ENCODE assay signal across 13 mouse cellular contexts in genomic region chr13:93786051-93786450, GRCm38 (mm10). TPM values are rescaled to one million over a fixed set of nuclear protein-coding genes. Genes with fewer than 3 reads are reported as not detected.
A peak's percentile ranks its signal among the peaks of the same experiment; 100 is the strongest.
DNase-seq lines count a peak whose midpoint lies in the region; ATAC-seq lines count a peak whose summit lies in the region.
"Had no signal": no experiment of that assay in that cellular context is flagged by ENCODE, and none has a peak within 500 bp of the region (broad histone marks: within the 10 kb centered on the region; RNA-seq: fewer than 3 reads in every experiment).

No protein-coding gene starts in this region.

- no peak for ATAC-seq in inflammation-experienced regulatory T-cells, adult 6 months
- ATAC-seq: intestine, embryonic 16.5 days; lung, postnatal 0 days; midbrain, embryonic 16.5 days had no signal

- DNase-seq in kidney, postnatal 10 days: peak; percentile 15
- DNase-seq in kidney, adult 18-20 months: no peak
- peak; percentile 14 for DNase-seq in 416B (ENCODE audit: low read depth)
- peak; percentile 82 for DNase-seq in brain, adult 2 months (ENCODE audit: low read depth, low spot score)
- DNase-seq in cerebellum, adult 9-10 months: peak; percentile 61
- DNase-seq in thymus, postnatal 14 days: no peak
- DNase-seq: gastrocnemius, adult 2 months; heart, adult 18-20 months; kidney, postnatal 14 days had no signal

RNA-seq across cellular contexts. Expression of gene Arsb, which starts 14.6 kb away (rescaled TPM):
- polyA plus RNA-seq in inflammation-experienced regulatory T-cells, adult 6 months (2017; shearing (Covaris generic)): 10 to 100 TPM in 1 of 3 experiments, 1 to 10 TPM in 2; 6.2 to 26.1 (median 9.5) TPM

Comparison
In these comparisons a context has a peak if more than half of its experiments do, and no peak if none do; other contexts are left out.
1. DNase-seq: peak in kidney, postnatal 10 days (single experiment), 416B (single experiment), brain, adult 2 months (single experiment) and cerebellum, adult 9-10 months (single experiment); none in kidney, adult 18-20 months (single experiment) and thymus, postnatal 14 days (single experiment).